Mouse (Mus musculus) limb, embryonic 14.5 days (tissue): ENCODE measurements at regions not wholly inside any gene's neighbourhood (a gene's known extent, or its start where the extent isn't known, plus 50 kb on each side); places are given as distances from the start of the nearest gene placed in this dataset. TPM values are rescaled to one million over a fixed set of nuclear protein-coding genes. Genes with fewer than 3 reads are reported as not detected.

Experiments used
- ATAC-seq: fragments of 200-750 bp; cut with Nextera tagmentation; 2 replicates; pipeline ENCODE4 v1.8.0; 2017; ENCODE audit warnings: low read depth, moderate number of reproducible peaks, moderate TSS enrichment; ENCODE audit not compliant: low FRiP score
- DNase-seq: peaks from one replicate; pipeline ENCODE4 v3.0.0-alpha.2; 2015; ENCODE audit warnings: low spot score
- H3K27ac ChIP-seq: fragments of 300-500 bp; sonication (generic); replicated peaks from 2 replicates; pipeline ENCODE4 v1.5.1; 2014; ENCODE audit warnings: low read depth, mild to moderate bottlenecking, low read length, moderate library complexity, mixed read lengths
- H3K27me3 ChIP-seq: fragments of 300-500 bp; sonication (generic); 2 replicates; pipeline ENCODE4 v1.6.1; 2014; ENCODE audit warnings: low read length, mixed read lengths; ENCODE audit not compliant: control insufficient read depth, insufficient read depth
- H3K36me3 ChIP-seq: fragments of 300-500 bp; sonication (generic); 2 replicates; pipeline ENCODE4 v1.6.1; 2014; ENCODE audit warnings: mild to moderate bottlenecking, low read length, moderate library complexity, mixed read lengths; ENCODE audit not compliant: control insufficient read depth, insufficient read depth
- H3K4me1 ChIP-seq: fragments of 300-500 bp; sonication (generic); 2 replicates; pipeline ENCODE4 v1.6.1; 2014; ENCODE audit warnings: antibody characterized with exemption, low read length, mixed read lengths; ENCODE audit not compliant: control insufficient read depth, insufficient read depth
- H3K4me2 ChIP-seq: fragments of 300-500 bp; sonication (generic); replicated peaks from 2 replicates; pipeline ENCODE4 v1.6.1; 2014; ENCODE audit warnings: low read depth, mild to moderate bottlenecking, low read length, moderate library complexity; ENCODE audit not compliant: severe bottlenecking
- H3K4me3 ChIP-seq: fragments of 300-500 bp; sonication (generic); replicated peaks from 2 replicates; pipeline ENCODE4 v1.5.1; 2014; ENCODE audit warnings: low read length
- H3K9ac ChIP-seq: fragments of 300-500 bp; sonication (generic); 2 replicates; pipeline ENCODE4 v1.6.1; 2014; ENCODE audit warnings: mild to moderate bottlenecking, low read depth, low read length, moderate library complexity; ENCODE audit not compliant: severe bottlenecking
- H3K9me3 ChIP-seq: fragments of 300-500 bp; sonication (generic); 2 replicates; pipeline ENCODE4 v1.6.1; 2016; ENCODE audit warnings: low read length; ENCODE audit not compliant: control insufficient read depth
- POLR2A ChIP-seq: fragments of 200-500 bp; IDR thresholded peaks from 2 replicates; pipeline ENCODE4 v1.8.0; 2012; ENCODE audit warnings: inconsistent platforms, mild to moderate bottlenecking, moderate library complexity, borderline replicate concordance; ENCODE audit not compliant: insufficient read depth, insufficient read length; ENCODE audit errors: extremely low read depth
- WGBS: fragments of 180-500 bp; shearing (Covaris S2); extraction: QIAGEN DNeasy Blood & Tissue Kit; methylation state at CpG from one replicate; pipeline ENCODE4 v1.1.7; 2014; 5-methylcytosine and 5-hydroxymethylcytosine counted together
- microRNA-seq: library from miRNA; unstranded; fragments of <30 nt; microRNA quantifications from one replicate; pipeline ENCODE4, GENCODE M21; 2016

DNA sequence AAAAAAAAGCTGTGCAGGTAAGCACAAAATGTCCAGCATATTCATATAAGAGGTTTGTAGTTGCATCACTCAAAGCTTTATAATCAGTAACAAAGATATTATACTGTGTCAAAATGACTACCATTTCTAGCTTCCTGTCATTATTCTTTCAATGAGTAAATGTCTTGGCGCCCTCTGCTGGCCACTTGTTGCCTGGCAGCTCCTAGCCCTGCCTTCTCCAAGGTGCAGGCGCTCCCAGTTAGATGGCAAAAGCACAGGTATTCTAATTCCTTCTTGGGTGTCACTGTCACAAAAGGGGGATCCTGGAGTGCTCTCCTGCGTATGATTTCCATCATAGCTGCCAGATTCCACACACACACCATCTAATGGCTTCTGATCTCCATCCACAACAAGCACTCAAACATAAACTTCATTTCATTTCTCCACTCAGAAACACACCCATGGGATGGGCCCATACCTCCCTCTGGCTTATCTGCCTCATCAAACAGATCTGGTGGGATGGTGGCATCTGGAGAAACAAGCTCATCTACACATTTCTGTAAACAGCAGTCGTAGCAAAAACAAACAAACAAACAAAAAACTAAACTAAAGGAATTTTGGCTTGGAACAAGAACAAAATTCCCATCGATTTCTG lies 49.9 kb upstream of the Paip1 start:
- no peaks in the 10 kb centered on the region for H3K4me1 ChIP-seq
- no peaks in the 10 kb centered on the region for H3K9me3 ChIP-seq
- ATAC-seq, result no peak
- H3K4me2 ChIP-seq, result no peak overlapping the region
- no peak overlapping the region for H3K27ac ChIP-seq
- H3K27me3 ChIP-seq, result no peaks in the 10 kb centered on the region
- 45% methylated on average over 5 of the region's 5 CpGs for WGBS
- peak; percentile 80 for DNase-seq
- H3K36me3 ChIP-seq, result peaks cover 26% of the 10 kb centered on the region
- no peak overlapping the region for H3K4me3 ChIP-seq
- no peak for TF ChIP-seq POLR2A
- no peak overlapping the region for H3K9ac ChIP-seq

Small RNA genes in the stretch of these regions (microRNA-seq; reads per million reads assigned to microRNA genes)
- not detected for gene Gm44488
